Mouse (Mus musculus): Measurements from ENCODE around the gene Baz2b. TPM values are rescaled to one million over a fixed set of nuclear protein-coding genes. Genes with fewer than 3 reads are reported as not detected.

Baz2b gene
- total and polyA plus RNA-seq, 3 experiments: 5.7 to 11.4 TPM; not detected in 1

DNA sequence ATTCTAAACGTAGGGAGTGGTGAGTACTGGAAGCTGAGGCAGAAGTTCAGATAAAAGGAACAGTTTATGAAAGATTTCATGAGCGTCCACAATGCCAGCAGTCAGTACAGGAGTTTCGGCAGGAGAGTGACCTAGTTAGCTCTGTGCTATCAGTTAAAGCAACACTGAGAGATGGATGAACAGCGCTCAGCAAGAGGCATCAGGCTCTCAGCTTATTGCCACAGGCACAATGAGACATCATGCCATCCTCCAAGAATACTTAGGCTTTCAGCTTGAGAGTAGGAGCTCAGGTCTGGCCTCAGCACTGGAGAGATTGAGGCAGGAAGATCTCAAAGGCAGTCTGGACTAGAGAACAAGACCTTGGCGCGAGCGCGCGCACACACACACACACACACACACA, 160.3 kb downstream of the Baz2b start:
- Histone ChIP-seq H3K9me3 (replicated peaks; ENCODE audit: insufficient read depth, low read length) (no peaks in the 10 kb centered on the region), H3K4me3 (ENCODE audit: control insufficient read depth in 1 of 2, insufficient read depth in 1 of 2, low read depth in 2 of 2, low read length in 2 of 2) (no peak overlapping the region), H3K27ac (ENCODE audit: control insufficient read depth, low read depth, low read length) (no peak overlapping the region), H3K9ac (ENCODE audit: control insufficient read depth, low read depth, low read length, poor library complexity, severe bottlenecking) (no peak overlapping the region), H3K4me1 (ENCODE audit: control insufficient read depth in 1 of 2, insufficient read depth in 2 of 2, low read length in 2 of 2) (peaks cover 0 to 10% of the 10 kb centered on the region in 2 experiments), H3K27me3 (ENCODE audit: control insufficient read depth in 1 of 2, insufficient read depth in 2 of 2, low read length in 2 of 2) (no peaks in the 10 kb centered on the region), H3K36me3 (ENCODE audit: control insufficient read depth in 1 of 2, insufficient read depth in 2 of 2, low read length in 2 of 2) (peaks cover 0 to 15% of the 10 kb centered on the region in 2 experiments; a peak in 2 of 4 replicates), H3K79me2 (ENCODE audit: control insufficient read depth, insufficient read depth, low read length, poor library complexity) (no peaks in the 10 kb centered on the region)
- no peak for TF ChIP-seq MAFK (IDR thresholded peaks at IDR 0.05; ENCODE audit: borderline replicate concordance, low read depth, low read length)
- no peak for TF ChIP-seq POLR2A (IDR thresholded peaks at IDR 0.05; ENCODE audit: control insufficient read depth in 1 of 2, insufficient read depth in 1 of 2, low read depth in 1 of 2, low read length in 2 of 2, poor library complexity in 1 of 2)
- TF ChIP-seq GATA1 (IDR thresholded peaks at IDR 0.05; ENCODE audit: low read depth, low read length): no peak
- no peak for TF ChIP-seq MEF2A (IDR thresholded peaks at IDR 0.05; ENCODE audit: extremely low read depth, insufficient replicate concordance, low read depth, low read length, poor library complexity, severe bottlenecking)
- TF ChIP-seq POLR2AphosphoS2 (IDR thresholded peaks at IDR 0.05; ENCODE audit: low read length): no peak
- TF ChIP-seq ETS1 (IDR thresholded peaks at IDR 0.05; ENCODE audit: low read depth, low read length): no peak
- no peak for TF ChIP-seq TCF12 (IDR thresholded peaks at IDR 0.05; ENCODE audit: low read depth, low read length)
- TF ChIP-seq GABPA (IDR thresholded peaks at IDR 0.05; ENCODE audit: low read depth, low read length): no peak
- no peak for TF ChIP-seq USF1 (IDR thresholded peaks at IDR 0.05; ENCODE audit: low read depth, low read length)
- no peak for TF ChIP-seq MYC (IDR thresholded peaks at IDR 0.05; ENCODE audit: low read depth, low read length)
- no peak for TF ChIP-seq JUND (IDR thresholded peaks at IDR 0.05; ENCODE audit: low read depth, low read length)
- no peak for TF ChIP-seq MXI1 (IDR thresholded peaks at IDR 0.05; ENCODE audit: low read depth, low read length)
- no peak for DNase-seq (ENCODE audit: low read depth, low spot score)

- Histone ChIP-seq H3K79me2 (ENCODE audit: control insufficient read depth, insufficient read depth, low read length, poor library complexity) (no peaks in the 10 kb centered on the region), H3K36me3 (ENCODE audit: control insufficient read depth in 1 of 2, insufficient read depth in 2 of 2, low read length in 2 of 2) (peaks cover 0 to 13% of the 10 kb centered on the region in 2 experiments; a peak in 1 of 4 replicates), H3K27ac (ENCODE audit: control insufficient read depth, low read depth, low read length) (no peak overlapping the region), H3K9ac (ENCODE audit: control insufficient read depth, low read depth, low read length, poor library complexity, severe bottlenecking) (no peak overlapping the region), H3K9me3 (replicated peaks; ENCODE audit: insufficient read depth, low read length) (no peaks in the 10 kb centered on the region), H3K4me3 (ENCODE audit: control insufficient read depth in 1 of 2, insufficient read depth in 1 of 2, low read depth in 2 of 2, low read length in 2 of 2) (no peak overlapping the region), H3K4me1 (ENCODE audit: control insufficient read depth in 1 of 2, insufficient read depth in 2 of 2, low read length in 2 of 2) (peaks cover 0 to 9% of the 10 kb centered on the region in 2 experiments), H3K27me3 (ENCODE audit: control insufficient read depth in 1 of 2, insufficient read depth in 2 of 2, low read length in 2 of 2) (no peaks in the 10 kb centered on the region)
- peak; percentile 80 for DNase-seq (ENCODE audit: low read depth, low spot score)
- no peak for TF ChIP-seq JUND (IDR thresholded peaks at IDR 0.05; ENCODE audit: low read depth, low read length)
- TF ChIP-seq GABPA (IDR thresholded peaks at IDR 0.05; ENCODE audit: low read depth, low read length): no peak
- peak; percentile 43; the same call in 1 of the 2 replicates for TF ChIP-seq ELF1 (IDR thresholded peaks at IDR 0.05; ENCODE audit: low read depth, low read length)
- TF ChIP-seq MYC (IDR thresholded peaks at IDR 0.05; ENCODE audit: low read depth, low read length): peak; percentile 76
- peak; percentile 88 for TF ChIP-seq GATA1 (IDR thresholded peaks at IDR 0.05; ENCODE audit: low read depth, low read length)
- no peak for TF ChIP-seq RAD21 (IDR thresholded peaks at IDR 0.05; ENCODE audit: low read depth, low read length)
- no peak for TF ChIP-seq NELFE (IDR thresholded peaks at IDR 0.05; ENCODE audit: low read depth, low read length)
- TF ChIP-seq TAL1 (IDR thresholded peaks at IDR 0.05; ENCODE audit: low read length): peak; percentile 69
- no peak for TF ChIP-seq ZC3H11A (IDR thresholded peaks at IDR 0.05; ENCODE audit: low read depth, low read length)
- TF ChIP-seq TCF12 (IDR thresholded peaks at IDR 0.05; ENCODE audit: low read depth, low read length): peak; percentile 84
- peak; percentile 65; the same call in 1 of the 2 replicates for TF ChIP-seq MAFK (IDR thresholded peaks at IDR 0.05; ENCODE audit: borderline replicate concordance, low read depth, low read length)
- no peak for TF ChIP-seq POLR2AphosphoS5 (IDR thresholded peaks at IDR 0.05; ENCODE audit: borderline replicate concordance, low read depth, low read length)
- 0 out of 2 replicates have a peak, but pooled peaks have one; percentile 42 for TF ChIP-seq MYB (IDR thresholded peaks at IDR 0.05; ENCODE audit: low read depth, low read length)
- TF ChIP-seq BHLHE40 (IDR thresholded peaks at IDR 0.05; ENCODE audit: borderline replicate concordance, low read depth, low read length): peak; percentile 56; the same call in 1 of the 2 replicates
- TF ChIP-seq SMC3 (IDR thresholded peaks at IDR 0.05; ENCODE audit: low read depth, low read length): peak; percentile 27; the same call in 1 of the 2 replicates
- TF ChIP-seq MEF2A (IDR thresholded peaks at IDR 0.05; ENCODE audit: extremely low read depth, insufficient replicate concordance, low read depth, low read length, poor library complexity, severe bottlenecking): no peak
- peak; percentile 93 for TF ChIP-seq SIN3A (IDR thresholded peaks at IDR 0.05; ENCODE audit: low read length)
- no peak for TF ChIP-seq POLR2A (IDR thresholded peaks at IDR 0.05; ENCODE audit: control insufficient read depth in 1 of 2, insufficient read depth in 1 of 2, low read depth in 1 of 2, low read length in 2 of 2, poor library complexity in 1 of 2)
- TF ChIP-seq KAT2A (conservative IDR thresholded peaks at IDR 0.05; ENCODE audit: low read depth, low read length): 0 out of 2 replicates have a peak, but pooled peaks have one; percentile 27
- no peak for TF ChIP-seq CHD1 (IDR thresholded peaks at IDR 0.05; ENCODE audit: low read depth, low read length)
- TF ChIP-seq RCOR1 (IDR thresholded peaks at IDR 0.05; ENCODE audit: low read depth, low read length): peak; percentile 99
- no peak for TF ChIP-seq NRF1 (IDR thresholded peaks at IDR 0.05; ENCODE audit: insufficient read depth, low read depth, low read length, poor library complexity, severe bottlenecking)
- 0 out of 2 replicates have a peak, but pooled peaks have one; percentile 11 for TF ChIP-seq TBP (IDR thresholded peaks at IDR 0.05; ENCODE audit: low read depth, low read length)
- no peak for TF ChIP-seq UBTF (IDR thresholded peaks at IDR 0.05; ENCODE audit: borderline replicate concordance, insufficient read depth, low read depth, low read length)
- no peak for TF ChIP-seq E2F4 (IDR thresholded peaks at IDR 0.05; ENCODE audit: borderline replicate concordance, low read depth, low read length)
- peak; percentile 74 for TF ChIP-seq MXI1 (IDR thresholded peaks at IDR 0.05; ENCODE audit: low read depth, low read length)
These were observed 163.6 kb downstream of the Baz2b start for GRCm38 (mm10) chr2:60045995-60046394.
